Mouse (Mus musculus) MEL (cell line): Measurements from ENCODE around the gene Syt9. TPM values are rescaled to one million over a fixed set of nuclear protein-coding genes. Genes with fewer than 3 reads are reported as not detected.

Experiments
- DNase-seq: peaks from one replicate; pipeline ENCODE4 v3.0.0; 2011; ENCODE audit warnings: low read depth, low spot score
- H3K27ac ChIP-seq: 2 replicates; pipeline ENCODE4 v1.5.1; 2012; ENCODE audit warnings: low read depth, mild to moderate bottlenecking, control low read depth, low read length, moderate library complexity; ENCODE audit not compliant: control insufficient read depth
- H3K27me3 ChIP-seq, 2 experiments: fragments of 150-350 bp in 1 of 2; sonication (generic) in 1 of 2; 2 replicates each; pipeline ENCODE4 v1.6.1; 2012; ENCODE audit warnings: low read length in 2 of 2, mild to moderate bottlenecking in 2 of 2, improper control_type of control experiment in 1 of 2, moderate library complexity in 1 of 2; ENCODE audit not compliant: insufficient read depth in 2 of 2, control insufficient read depth in 1 of 2
- H3K36me3 ChIP-seq, 2 experiments: 2 replicates each; pipeline ENCODE4 v1.6.1; 2012 to 2014; ENCODE audit warnings: low read length in 2 of 2, improper control_type of control experiment in 1 of 2, inconsistent platforms in 1 of 2, mild to moderate bottlenecking in 1 of 2; ENCODE audit not compliant: insufficient read depth in 2 of 2, control insufficient read depth in 1 of 2
- H3K4me1 ChIP-seq, 2 experiments: fragments of 150-350 bp in 1 of 2; sonication (generic) in 1 of 2; 2 replicates each; pipeline ENCODE4 v1.6.1; 2012; ENCODE audit warnings: low read length in 2 of 2, improper control_type of control experiment in 1 of 2, mild to moderate bottlenecking in 1 of 2; ENCODE audit not compliant: insufficient read depth in 2 of 2, control insufficient read depth in 1 of 2
- H3K4me3 ChIP-seq, 2 experiments: fragments of 150-350 bp in 1 of 2; sonication (generic) in 1 of 2; 2 replicates each; pipeline ENCODE4 v1.5.1; 2012; ENCODE audit warnings: low read depth in 2 of 2, low read length in 2 of 2, mild to moderate bottlenecking in 2 of 2, moderate library complexity in 2 of 2, control low read depth in 1 of 2, improper control_type of control experiment in 1 of 2; ENCODE audit not compliant: control insufficient read depth in 1 of 2, insufficient read depth in 1 of 2
- H3K79me2 ChIP-seq: 2 replicates; pipeline ENCODE4 v1.6.1; 2012; ENCODE audit warnings: mild to moderate bottlenecking, low read length, moderate library complexity; ENCODE audit not compliant: control insufficient read depth, poor library complexity, insufficient read depth
- H3K9ac ChIP-seq: 2 replicates; pipeline ENCODE4 v1.6.1; 2012; ENCODE audit warnings: low read depth, mild to moderate bottlenecking, control low read depth, low read length, moderate library complexity; ENCODE audit not compliant: control insufficient read depth, poor library complexity, severe bottlenecking
- H3K9me3 ChIP-seq: fragments of 150-350 bp; sonication (generic); replicated peaks from 2 replicates; pipeline ENCODE4 v1.6.1; 2012; ENCODE audit warnings: mild to moderate bottlenecking, low read length, improper control_type of control experiment, moderate library complexity; ENCODE audit not compliant: insufficient read depth
- BHLHE40 ChIP-seq: IDR thresholded peaks from 2 replicates; pipeline ENCODE4 v1.6.1; 2012; ENCODE audit warnings: low read depth, mild to moderate bottlenecking, inconsistent platforms, low read length, improper control_type of control experiment, borderline replicate concordance
- CHD2 ChIP-seq: IDR thresholded peaks from 2 replicates; pipeline ENCODE4 v1.6.1; 2011; ENCODE audit warnings: low read length, improper control_type of control experiment
- ETS1 ChIP-seq: IDR thresholded peaks from 2 replicates; pipeline ENCODE4 v1.6.1; 2012; ENCODE audit warnings: low read depth, mild to moderate bottlenecking, inconsistent platforms, low read length, improper control_type of control experiment, moderate library complexity
- GABPA ChIP-seq: IDR thresholded peaks from 2 replicates; pipeline ENCODE4 v1.6.1; 2012; ENCODE audit warnings: low read depth, mild to moderate bottlenecking, inconsistent platforms, low read length, improper control_type of control experiment, moderate library complexity
- HCFC1 ChIP-seq: IDR thresholded peaks from 2 replicates; pipeline ENCODE4 v1.6.1; 2012; ENCODE audit warnings: low read depth, mild to moderate bottlenecking, inconsistent platforms, low read length, improper control_type of control experiment, moderate library complexity
- MAX ChIP-seq: IDR thresholded peaks from 2 replicates; pipeline ENCODE4 v1.6.1; 2011; ENCODE audit warnings: low read length, improper control_type of control experiment
- MAZ ChIP-seq: IDR thresholded peaks from 2 replicates; pipeline ENCODE4 v1.6.1; 2012; ENCODE audit warnings: low read depth, mild to moderate bottlenecking, inconsistent platforms, low read length, improper control_type of control experiment
- MEF2A ChIP-seq: IDR thresholded peaks from 2 replicates; pipeline ENCODE4 v1.6.1; 2014; ENCODE audit warnings: low read depth, mild to moderate bottlenecking, inconsistent platforms, low read length, improper control_type of control experiment; ENCODE audit not compliant: poor library complexity, insufficient replicate concordance, severe bottlenecking; ENCODE audit errors: extremely low read depth
- MXI1 ChIP-seq: IDR thresholded peaks from 2 replicates; pipeline ENCODE4 v1.6.1; 2011; ENCODE audit warnings: mild to moderate bottlenecking, low read depth, low read length, improper control_type of control experiment
- MYB ChIP-seq: IDR thresholded peaks from 2 replicates; pipeline ENCODE4 v1.6.1; 2011; ENCODE audit warnings: mild to moderate bottlenecking, low read depth, low read length, improper control_type of control experiment
- MYC ChIP-seq: IDR thresholded peaks from 2 replicates; pipeline ENCODE4 v1.6.1; 2011; ENCODE audit warnings: low read depth, mild to moderate bottlenecking, low read length, improper control_type of control experiment, moderate library complexity
- NRF1 ChIP-seq: IDR thresholded peaks from 2 replicates; pipeline ENCODE4 v1.6.1; 2014; ENCODE audit warnings: low read depth, mild to moderate bottlenecking, inconsistent platforms, low read length, improper control_type of control experiment, moderate library complexity; ENCODE audit not compliant: poor library complexity, insufficient read depth, severe bottlenecking
- POLR2A ChIP-seq, 2 experiments: IDR thresholded peaks; 2 replicates each; pipeline ENCODE4 v1.6.1; 2011 to 2012; ENCODE audit warnings: low read length in 2 of 2, mild to moderate bottlenecking in 2 of 2, control low read depth in 1 of 2, improper control_type of control experiment in 1 of 2, low read depth in 1 of 2, moderate library complexity in 1 of 2; ENCODE audit not compliant: control insufficient read depth in 1 of 2, insufficient read depth in 1 of 2, poor library complexity in 1 of 2
- RAD21 ChIP-seq: IDR thresholded peaks from 2 replicates; pipeline ENCODE4 v1.6.1; 2011; ENCODE audit warnings: mild to moderate bottlenecking, low read depth, low read length, improper control_type of control experiment
- RCOR1 ChIP-seq: IDR thresholded peaks from 2 replicates; pipeline ENCODE4 v1.6.1; 2012; ENCODE audit warnings: low read depth, mild to moderate bottlenecking, inconsistent platforms, low read length, improper control_type of control experiment
- TAL1 ChIP-seq: IDR thresholded peaks from 2 replicates; pipeline ENCODE4 v1.6.1; 2012; ENCODE audit warnings: mild to moderate bottlenecking, inconsistent platforms, low read length, moderate library complexity, mixed read lengths
- TBP ChIP-seq: IDR thresholded peaks from 2 replicates; pipeline ENCODE4 v1.8.0; 2011; ENCODE audit warnings: low read depth, low read length, improper control_type of control experiment
- TCF12 ChIP-seq: IDR thresholded peaks from 2 replicates; pipeline ENCODE4 v1.6.1; 2014; ENCODE audit warnings: low read depth, mild to moderate bottlenecking, inconsistent platforms, low read length, improper control_type of control experiment, moderate library complexity
- UBTF ChIP-seq: IDR thresholded peaks from 2 replicates; pipeline ENCODE4 v1.6.1; 2012; ENCODE audit warnings: low read depth, mild to moderate bottlenecking, inconsistent platforms, low read length, improper control_type of control experiment, moderate library complexity, borderline replicate concordance; ENCODE audit not compliant: insufficient read depth
- USF1 ChIP-seq: IDR thresholded peaks from 2 replicates; pipeline ENCODE4 v1.6.1; 2014; ENCODE audit warnings: low read depth, mild to moderate bottlenecking, inconsistent platforms, low read length, improper control_type of control experiment, moderate library complexity
- ZC3H11A ChIP-seq: IDR thresholded peaks from 2 replicates; pipeline ENCODE4 v1.6.1; 2012; ENCODE audit warnings: low read depth, mild to moderate bottlenecking, inconsistent platforms, low read length, improper control_type of control experiment
- ZKSCAN1 ChIP-seq: IDR thresholded peaks from 2 replicates; pipeline ENCODE4 v1.6.1; 2012; ENCODE audit warnings: low read depth, mild to moderate bottlenecking, inconsistent platforms, low read length, improper control_type of control experiment, moderate library complexity
- polyA plus RNA-seq, 2 experiments: library from polyadenylated mRNA; stranded (reverse) in 1 of 2; unstranded in 1 of 2; fragments of >175 nt in 1 of 2; fragments of >200 nt in 1 of 2; gene quantifications; 2 replicates each; pipeline versions ENCODE4 v1.2.1 to v1.2.4; 2012; ENCODE audit warnings: low replicate concordance in 2 of 2, low read depth in 1 of 2; ENCODE audit not compliant: insufficient read length in 2 of 2, insufficient read depth in 1 of 2, missing spikeins in 1 of 2
- total RNA-seq: library from RNA; depleted of rRNA; stranded (reverse); fragments of 300-350 nt; gene quantifications from 2 replicates; pipeline ENCODE4 v1.2.3, GENCODE M21; 2012

Syt9 gene
- total and polyA plus RNA-seq, 3 experiments: not detected

- no peak overlapping the region for H3K9ac ChIP-seq
- H3K4me1 ChIP-seq: no peaks in the 10 kb centered on the region
- H3K36me3 ChIP-seq: no peaks in the 10 kb centered on the region
- H3K27ac ChIP-seq: no peak overlapping the region
- no peaks in the 10 kb centered on the region for H3K79me2 ChIP-seq
- DNase-seq: no peak
- no peaks in the 10 kb centered on the region for H3K27me3 ChIP-seq
- TF ChIP-seq MYC (no peak), TCF12 (no peak), ZKSCAN1 (no peak), ETS1 (no peak), TBP (no peak), RAD21 (no peak), HCFC1 (no peak), NRF1 (no peak), RCOR1 (no peak)
- no peak overlapping the region for H3K4me3 ChIP-seq
- H3K9me3 ChIP-seq: no peaks in the 10 kb centered on the region
Measured at GRCm38 (mm10) chr7:107573856-107574255, 203.3 kb downstream of the Syt9 start.

DNA sequence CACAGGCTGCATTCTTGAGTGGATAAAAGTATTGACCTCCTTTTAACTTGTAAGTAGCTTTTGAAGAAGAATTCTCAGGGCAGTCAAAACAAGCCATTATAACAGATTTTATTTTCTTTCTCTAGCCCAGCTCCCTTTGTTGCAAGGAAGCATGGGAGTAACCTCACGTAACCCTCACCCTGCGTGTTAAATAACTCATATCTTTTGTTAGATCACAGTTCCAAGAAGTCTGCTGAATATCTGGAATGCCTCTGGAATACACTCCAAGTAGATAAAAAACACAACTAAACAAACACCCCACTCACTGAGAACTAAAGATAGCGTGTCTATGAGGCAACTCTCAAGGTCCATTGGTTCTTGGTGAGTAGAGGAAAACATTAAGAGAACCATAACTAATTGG is 203.7 kb downstream of the Syt9 start:
- no peak for DNase-seq
- Histone ChIP-seq H3K36me3 (no peaks in the 10 kb centered on the region), H3K9ac (no peak overlapping the region), H3K4me1 (no peaks in the 10 kb centered on the region), H3K9me3 (no peaks in the 10 kb centered on the region), H3K4me3 (no peak overlapping the region), H3K27me3 (no peaks in the 10 kb centered on the region)
- TF ChIP-seq ZC3H11A (no peak), ETS1 (no peak), USF1 (no peak), POLR2A (IDR thresholded peaks at IDR 0.05; ENCODE audit: control insufficient read depth in 1 of 2, insufficient read depth in 1 of 2, low read depth in 1 of 2, low read length in 2 of 2, poor library complexity in 1 of 2) (no peak), MXI1 (no peak), TCF12 (no peak), MYB (no peak), RAD21 (no peak), UBTF (no peak), MEF2A (no peak), MAX (no peak), HCFC1 (no peak), BHLHE40 (no peak), MYC (no peak), GABPA (no peak), TAL1 (no peak), CHD2 (no peak), ZKSCAN1 (no peak), MAZ (no peak)
- TF ChIP-seq, all 39 proteins: peak for 0
- no peak overlapping the region for H3K27ac ChIP-seq
- H3K79me2 ChIP-seq: no peaks in the 10 kb centered on the region
